Mouse (Mus musculus): ENCODE measurements around the gene Stac.

DNA sequence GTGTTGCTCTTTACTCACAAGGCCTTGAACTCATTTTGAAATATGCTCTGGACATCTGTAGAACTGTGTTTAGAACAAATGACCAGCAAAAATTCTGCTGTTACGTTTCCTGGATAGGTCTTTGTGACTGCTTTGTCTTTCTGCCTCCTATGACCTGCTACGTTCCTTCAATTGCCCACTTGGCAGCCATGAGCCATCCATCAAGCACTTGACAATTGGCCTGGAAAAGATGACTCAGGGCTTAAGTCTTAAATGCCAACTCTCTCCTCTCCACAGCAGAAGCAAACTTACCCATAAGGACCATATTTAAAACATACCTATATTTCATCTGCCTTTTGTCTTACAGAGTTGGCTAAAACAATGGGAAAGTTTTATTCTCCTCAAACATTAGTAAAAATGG lies 10.0 kb upstream of the Stac start:
- TF ChIP-seq CTCF (IDR thresholded peaks at IDR 0.05; ENCODE audit: low read depth, low read length) (no peak), POLR2AphosphoS5 (IDR thresholded peaks at IDR 0.05; ENCODE audit: insufficient replicate concordance, low read depth, low read length) (no peak), TAL1 (conservative IDR thresholded peaks at IDR 0.05; ENCODE audit: low read depth, low read length) (no peak), GATA1 (IDR thresholded peaks at IDR 0.05; ENCODE audit: borderline replicate concordance, low read length) (no peak), GATA2 (IDR thresholded peaks at IDR 0.05; ENCODE audit: borderline replicate concordance, low read depth, low read length) (no peak)
